ENCODE assay signal across 10 mouse cellular contexts in genomic region chr16:32129449-32130189, GRCm38 (mm10). TPM values are rescaled to one million over a fixed set of nuclear protein-coding genes. Genes with fewer than 3 reads are reported as not detected.
A peak's percentile ranks its signal among the peaks of the same experiment; 100 is the strongest.
DNase-seq lines count a peak whose midpoint lies in the region; ATAC-seq and TF ChIP-seq lines count a peak whose summit lies in the region.
"Had no signal": no experiment of that assay in that cellular context is flagged by ENCODE, and none has a peak within 500 bp of the region (broad histone marks: within the 10 kb centered on the region; RNA-seq: fewer than 3 reads in every experiment).

No protein-coding gene starts in this region.

- no peak for DNase-seq in lung, adult 2 months
- no peak for DNase-seq in lung, postnatal 14 days
- DNase-seq in MEL (ENCODE audit: low read depth, low spot score): peak; percentile 74
- no peak for DNase-seq in adrenal gland, postnatal 10 days
- no peak for DNase-seq in adrenal gland, adult 18-20 months (ENCODE audit: low spot score in 2 of 2)
- no peak for DNase-seq in midbrain, embryonic 14.5 days

- no peaks in the 10 kb centered on the region for H3K27me3 ChIP-seq in MEL (ENCODE audit: control insufficient read depth in 1 of 2, insufficient read depth in 2 of 2, low read length in 2 of 2)
- no peaks in the 10 kb centered on the region for H3K27me3 ChIP-seq in midbrain, embryonic 14.5 days (ENCODE audit: control insufficient read depth, insufficient read depth, low read length)
- H3K27me3 ChIP-seq: midbrain, embryonic 15.5 days had no signal

- no peaks in the 10 kb centered on the region for H3K9me3 ChIP-seq in MEL (replicated peaks; ENCODE audit: insufficient read depth, low read length)
- no peaks in the 10 kb centered on the region for H3K9me3 ChIP-seq in midbrain, embryonic 14.5 days (ENCODE audit: control insufficient read depth, low read length)
- H3K9me3 ChIP-seq: forebrain, embryonic 10.5 days; midbrain, embryonic 15.5 days had no signal

- peak overlapping the region; percentile 76 for H3K27ac ChIP-seq in MEL (ENCODE audit: control insufficient read depth, low read depth, low read length)
- no peak overlapping the region for H3K27ac ChIP-seq in midbrain, embryonic 14.5 days (replicated peaks; ENCODE audit: low read depth, low read length)
- H3K27ac ChIP-seq: forebrain, embryonic 10.5 days; midbrain, embryonic 15.5 days had no signal

- no peak; a peak in 1 of 4 replicates for TF ChIP-seq EP300 in MEL (IDR thresholded peaks at IDR 0.05; ENCODE audit: low read depth in 1 of 2, low read length in 2 of 2)

- H3K4me2 ChIP-seq in midbrain, embryonic 14.5 days (ENCODE audit: low read length): no peak overlapping the region
- H3K4me2 ChIP-seq: midbrain, embryonic 15.5 days had no signal

- TF ChIP-seq CTCF in lung, adult 2 months (IDR thresholded peaks at IDR 0.05; ENCODE audit: insufficient read depth, low read length): no peak
- no peak for TF ChIP-seq CTCF in MEL (IDR thresholded peaks at IDR 0.05 in 2 of 3, conservative IDR thresholded peaks at IDR 0.05 in 1 of 3; ENCODE audit: control insufficient read depth in 1 of 3, insufficient read depth in 1 of 3, low read depth in 2 of 3, low read length in 3 of 3, poor library complexity in 1 of 3, severe bottlenecking in 1 of 3)

- peak; percentile 6; the same call in 1 of the 2 replicates for ATAC-seq in granulocyte monocyte progenitor cell, adult 5-6 weeks (replicated peaks; ENCODE audit: poor library complexity, severe bottlenecking)
- ATAC-seq in megakaryocyte, adult 5-6 weeks (ENCODE audit: poor library complexity, severe bottlenecking): peak; percentile 14
- ATAC-seq in midbrain, embryonic 14.5 days (ENCODE audit: low FRiP score, low TSS enrichment): no peak
- ATAC-seq: midbrain, embryonic 15.5 days had no signal

- no peak for TF ChIP-seq POLR2A in lung, adult 2 months (IDR thresholded peaks at IDR 0.05; ENCODE audit: borderline replicate concordance, extremely low read depth, low read depth, low read length)
- TF ChIP-seq POLR2A in MEL (IDR thresholded peaks at IDR 0.05; ENCODE audit: control insufficient read depth in 1 of 2, insufficient read depth in 1 of 2, low read depth in 1 of 2, low read length in 2 of 2, poor library complexity in 1 of 2): no peak

- H3K79me2 ChIP-seq in MEL (ENCODE audit: control insufficient read depth, insufficient read depth, low read length, poor library complexity): no peaks in the 10 kb centered on the region; the same call in 1 of the 2 replicates

- peaks cover 9% of the 10 kb centered on the region for H3K4me1 ChIP-seq in lung, adult 2 months (ENCODE audit: control insufficient read depth, insufficient read depth, low read length)
- H3K4me1 ChIP-seq in MEL (ENCODE audit: control insufficient read depth in 1 of 2, insufficient read depth in 2 of 2, low read length in 2 of 2): peaks cover 0 to 9% of the 10 kb centered on the region in 2 experiments; a peak in 2 of 4 replicates
- H3K4me1 ChIP-seq in midbrain, embryonic 14.5 days (ENCODE audit: control insufficient read depth, insufficient read depth, low read length): no peaks in the 10 kb centered on the region
- H3K4me1 ChIP-seq: forebrain, embryonic 10.5 days; midbrain, embryonic 15.5 days had no signal

- peaks cover 0 to 11% of the 10 kb centered on the region in 2 experiments; a peak in 2 of 4 replicates for H3K36me3 ChIP-seq in MEL (ENCODE audit: control insufficient read depth in 1 of 2, insufficient read depth in 2 of 2, low read length in 2 of 2)
- no peaks in the 10 kb centered on the region for H3K36me3 ChIP-seq in midbrain, embryonic 14.5 days (ENCODE audit: control insufficient read depth, insufficient read depth, low read length)
- H3K36me3 ChIP-seq: forebrain, embryonic 10.5 days; midbrain, embryonic 15.5 days had no signal

- peak overlapping the region; percentile 56 for H3K4me3 ChIP-seq in lung, adult 2 months (replicated peaks; ENCODE audit: extremely low read depth, low read depth, low read length)
- peak overlapping the region; percentile 47 to 66 for H3K4me3 ChIP-seq in MEL (ENCODE audit: control insufficient read depth in 1 of 2, insufficient read depth in 1 of 2, low read depth in 2 of 2, low read length in 2 of 2)
- no peak overlapping the region for H3K4me3 ChIP-seq in midbrain, embryonic 14.5 days (replicated peaks; ENCODE audit: low read depth, low read length)
- H3K4me3 ChIP-seq: forebrain, embryonic 10.5 days; midbrain, embryonic 15.5 days had no signal

- peak overlapping the region; percentile 75 for H3K9ac ChIP-seq in MEL (ENCODE audit: control insufficient read depth, low read depth, low read length, poor library complexity, severe bottlenecking)
- no peak overlapping the region for H3K9ac ChIP-seq in midbrain, embryonic 14.5 days (replicated peaks; ENCODE audit: low read length)
- H3K9ac ChIP-seq: midbrain, embryonic 15.5 days had no signal

- no peak; the same call in 1 of the 2 replicates for TF ChIP-seq RAD21 in MEL (IDR thresholded peaks at IDR 0.05; ENCODE audit: low read depth, low read length)

- WGBS in lung, adult 2 months: 43% methylated on average over 20 of the region's 20 CpGs
- WGBS in midbrain, embryonic 14.5 days: 87% methylated on average over 20 of the region's 20 CpGs

TF ChIP-seq in MEL, 35 proteins besides CTCF, POLR2A, EP300 and RAD21 (continues in another document):
- TF ChIP-seq MXI1 (IDR thresholded peaks at IDR 0.05; ENCODE audit: low read depth, low read length) (no peak; the same call in none of the 2 replicates), UBTF (IDR thresholded peaks at IDR 0.05; ENCODE audit: borderline replicate concordance, insufficient read depth, low read depth, low read length) (no peak)

RNA-seq across cellular contexts. Expression of gene Cep19, which starts 30.0 kb away (rescaled TPM):
- 7.8 and 9.2 TPM in 2 replicates for polyA plus RNA-seq in lung, adult 2 months (2012; rRNA removed)
- total RNA-seq in MEL (2012; rRNA removed): 7.1 and 7.3 TPM in 2 replicates
- polyA plus RNA-seq in MEL (2012; ENCODE audit: insufficient read depth in 1 of 2, insufficient read length in 2 of 2, low read depth in 1 of 2, low replicate concordance in 2 of 2, missing spikeins in 1 of 2): 1 to 10 TPM in 1 of 2 experiments, not detected in 1; 8.7 TPM
- 9.9 and 18.8 TPM in 2 replicates for total RNA-seq in granulocyte monocyte progenitor cell, adult 5-6 weeks (2014; fragmentation: Nextera tagmentation)
- 27.0 and 36.8 TPM in 2 replicates for total RNA-seq in granulocyte monocyte progenitor cell, adult 5-6 weeks (2017)
- 24.0 and 27.4 TPM in 2 replicates for total RNA-seq in megakaryocyte, adult 5-6 weeks (2015)
- 36.6 and 44.3 TPM in 2 replicates for total RNA-seq in megakaryocyte, adult 5-6 weeks (2017)
- 10 to 100 TPM; 10.8 to 11.2 TPM for total RNA-seq in adrenal gland, postnatal 10 days (2021)
- 1 to 10 TPM; 8.4 to 9.2 TPM for total RNA-seq in adrenal gland, adult 18-20 months (2021)
- 47.5 and 50.9 TPM in 2 replicates for polyA plus RNA-seq in midbrain, embryonic 14.5 days (2014; fragmentation: Nextera tagmentation; extraction: Ambion mirVana)

RNA-seq across cellular contexts. Expression of gene Pigx, which starts 30.1 kb away (rescaled TPM):
- 19.6 and 20.0 TPM in 2 replicates for polyA plus RNA-seq in lung, adult 2 months (2012; rRNA removed)
- total RNA-seq in MEL (2012; rRNA removed): 22.3 and 24.0 TPM in 2 replicates
- 10 to 100 TPM in 1 of 2 experiments, not detected in 1; 29.5 TPM for polyA plus RNA-seq in MEL (2012; ENCODE audit: insufficient read depth in 1 of 2, insufficient read length in 2 of 2, low read depth in 1 of 2, low replicate concordance in 2 of 2, missing spikeins in 1 of 2)
- total RNA-seq in granulocyte monocyte progenitor cell, adult 5-6 weeks (2014; fragmentation: Nextera tagmentation): 84.7 and 88.8 TPM in 2 replicates
- 46.6 and 75.6 TPM in 2 replicates for total RNA-seq in granulocyte monocyte progenitor cell, adult 5-6 weeks (2017)
- 84.8 and 109 TPM in 2 replicates for total RNA-seq in megakaryocyte, adult 5-6 weeks (2015)
- 33.2 and 38.3 TPM in 2 replicates for total RNA-seq in megakaryocyte, adult 5-6 weeks (2017)
- 10 to 100 TPM; 34.1 to 35.0 TPM for total RNA-seq in adrenal gland, postnatal 10 days (2021)
- 10 to 100 TPM; 29.2 to 30.3 TPM for total RNA-seq in adrenal gland, adult 18-20 months (2021)
- 119 and 125 TPM in 2 replicates for polyA plus RNA-seq in midbrain, embryonic 14.5 days (2014; fragmentation: Nextera tagmentation; extraction: Ambion mirVana)

RNA-seq across cellular contexts. Expression of gene Nrros, which starts 35.8 kb away (rescaled TPM):
- polyA plus RNA-seq in lung, adult 2 months (2012; rRNA removed): 40.6 and 40.9 TPM in 2 replicates
- total RNA-seq in MEL (2012; rRNA removed): 56.1 and 59.8 TPM in 2 replicates
- 10 to 100 TPM in 1 of 2 experiments, not detected in 1; 55.9 TPM for polyA plus RNA-seq in MEL (2012; ENCODE audit: insufficient read depth in 1 of 2, insufficient read length in 2 of 2, low read depth in 1 of 2, low replicate concordance in 2 of 2, missing spikeins in 1 of 2)
- 185 and 192 TPM in 2 replicates for total RNA-seq in granulocyte monocyte progenitor cell, adult 5-6 weeks (2014; fragmentation: Nextera tagmentation)
- 110 and 119 TPM in 2 replicates for total RNA-seq in granulocyte monocyte progenitor cell, adult 5-6 weeks (2017)
- 194 and 211 TPM in 2 replicates for total RNA-seq in megakaryocyte, adult 5-6 weeks (2015)
- total RNA-seq in megakaryocyte, adult 5-6 weeks (2017): 134 and 165 TPM in 2 replicates
- total RNA-seq in adrenal gland, postnatal 10 days (2021): 10 to 100 TPM; 11.0 to 16.4 TPM
- 1 to 10 TPM; 4.6 to 7.4 TPM for total RNA-seq in adrenal gland, adult 18-20 months (2021)
- polyA plus RNA-seq in midbrain, embryonic 14.5 days (2014; fragmentation: Nextera tagmentation; extraction: Ambion mirVana): 3.4 and 8.7 TPM in 2 replicates

RNA-seq across cellular contexts. Expression of gene Bex6, which starts 50.0 kb away (rescaled TPM):
- not detected in 2 replicates for polyA plus RNA-seq in lung, adult 2 months (2012; rRNA removed)
- not detected in 2 replicates for total RNA-seq in MEL (2012; rRNA removed)
- polyA plus RNA-seq in MEL (2012; ENCODE audit: insufficient read depth in 1 of 2, insufficient read length in 2 of 2, low read depth in 1 of 2, low replicate concordance in 2 of 2, missing spikeins in 1 of 2): not detected
- total RNA-seq in granulocyte monocyte progenitor cell, adult 5-6 weeks (2014; fragmentation: Nextera tagmentation): 102 and 159 TPM in 2 replicates
- 86.7 and 90.4 TPM in 2 replicates for total RNA-seq in granulocyte monocyte progenitor cell, adult 5-6 weeks (2017)
- total RNA-seq in megakaryocyte, adult 5-6 weeks (2015): 57.1 and 61.1 TPM in 2 replicates
- total RNA-seq in megakaryocyte, adult 5-6 weeks (2017): 45.7 and 49.7 TPM in 2 replicates
- not detected for total RNA-seq in adrenal gland, postnatal 10 days (2021)
- not detected for total RNA-seq in adrenal gland, adult 18-20 months (2021)
- polyA plus RNA-seq in midbrain, embryonic 14.5 days (2014; fragmentation: Nextera tagmentation; extraction: Ambion mirVana): not detected in 2 replicates
- polyA plus RNA-seq: midbrain, embryonic 15.5 days had no signal

RNA-seq across cellular contexts. Expression of gene Pak2, which starts 50.5 kb away (rescaled TPM):
- polyA plus RNA-seq in lung, adult 2 months (2012; rRNA removed): 19.2 and 22.5 TPM in 2 replicates
- 23.0 and 23.4 TPM in 2 replicates for total RNA-seq in MEL (2012; rRNA removed)
- 10 to 100 TPM; 34.1 to 67.2 TPM for polyA plus RNA-seq in MEL (2012; ENCODE audit: insufficient read depth in 1 of 2, insufficient read length in 2 of 2, low read depth in 1 of 2, low replicate concordance in 2 of 2, missing spikeins in 1 of 2)
- total RNA-seq in granulocyte monocyte progenitor cell, adult 5-6 weeks (2014; fragmentation: Nextera tagmentation): 65.0 and 67.3 TPM in 2 replicates
- total RNA-seq in granulocyte monocyte progenitor cell, adult 5-6 weeks (2017): 54.2 and 54.9 TPM in 2 replicates
- total RNA-seq in megakaryocyte, adult 5-6 weeks (2015): 78.8 and 81.9 TPM in 2 replicates
- 78.5 and 88.8 TPM in 2 replicates for total RNA-seq in megakaryocyte, adult 5-6 weeks (2017)
- 10 to 100 TPM; 47.5 to 50.3 TPM for total RNA-seq in adrenal gland, postnatal 10 days (2021)
- 10 to 100 TPM; 59.2 to 65.6 TPM for total RNA-seq in adrenal gland, adult 18-20 months (2021)
- 38.7 and 47.2 TPM in 2 replicates for polyA plus RNA-seq in midbrain, embryonic 14.5 days (2014; fragmentation: Nextera tagmentation; extraction: Ambion mirVana)
